Mouse (Mus musculus): ENCODE data around the gene Mal.
"Not testable (repeated sequence)": the region's sequence is repeated elsewhere in the genome, so short reads cannot be mapped to it uniquely, and the experiment has no call there.

The Mal gene

DNA sequence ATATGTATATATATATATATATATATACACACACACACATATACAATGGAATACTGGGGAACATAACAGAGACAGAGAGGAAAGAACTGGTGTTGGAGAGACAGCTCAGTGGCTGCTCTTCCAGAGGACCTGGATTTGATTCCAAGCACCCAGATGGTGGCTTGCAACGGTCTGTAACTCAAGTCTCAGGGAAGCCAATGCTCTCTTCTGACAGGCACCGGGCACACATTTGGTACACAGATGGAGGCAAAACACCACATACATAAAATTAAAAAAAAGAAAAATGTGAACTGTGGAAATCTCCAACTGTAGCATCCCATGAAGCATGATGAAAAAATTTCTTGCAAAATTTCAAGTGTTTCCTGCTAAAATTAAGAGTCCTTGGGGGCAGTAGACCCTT lies 31.7 kb downstream of the Mal start:
- DNase-seq (ENCODE audit: low spot score) = no peak

DNA sequence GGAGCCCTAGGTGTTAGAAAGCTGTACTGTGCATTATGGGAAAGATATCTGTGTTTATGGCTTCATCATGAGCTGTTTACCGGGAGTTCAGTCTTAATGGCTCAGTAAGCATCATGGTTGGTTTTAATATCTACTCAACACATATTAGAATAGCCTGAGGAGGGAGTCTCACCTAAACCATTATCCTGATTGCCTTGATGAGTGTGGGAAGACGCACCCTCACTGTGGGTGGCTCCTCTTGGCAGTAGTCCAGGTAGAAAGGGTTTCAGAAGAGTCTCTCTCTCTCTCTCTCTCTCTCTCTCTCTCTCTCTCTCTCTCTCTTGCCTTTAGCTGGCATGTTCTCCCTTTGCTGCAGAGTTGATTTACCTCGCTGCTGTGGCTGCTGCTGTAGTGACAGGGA lies 34.4 kb downstream of the Mal start:
- DNase-seq (ENCODE audit: low spot score) = no peak

DNA sequence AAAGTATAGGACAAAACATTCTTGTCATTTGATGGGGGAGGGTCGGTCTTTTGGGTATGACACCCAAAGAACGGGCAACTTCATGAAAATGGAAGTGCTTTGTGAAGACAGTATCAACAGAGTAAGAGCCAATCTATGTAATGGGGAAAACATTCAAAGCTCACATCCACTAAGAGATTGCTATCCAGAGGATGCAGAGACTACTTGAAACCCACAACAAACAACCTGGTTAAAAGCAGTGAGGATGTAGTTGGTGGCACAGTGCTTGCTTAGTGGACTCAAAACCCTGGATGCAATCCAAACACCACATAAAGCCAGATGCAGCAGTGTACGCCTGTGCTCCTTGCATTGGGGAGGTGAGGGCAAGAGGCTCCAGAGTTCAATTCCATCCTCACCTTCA lies 37.2 kb downstream of the Mal start:
- no peak for DNase-seq (ENCODE audit: low spot score)

DNA sequence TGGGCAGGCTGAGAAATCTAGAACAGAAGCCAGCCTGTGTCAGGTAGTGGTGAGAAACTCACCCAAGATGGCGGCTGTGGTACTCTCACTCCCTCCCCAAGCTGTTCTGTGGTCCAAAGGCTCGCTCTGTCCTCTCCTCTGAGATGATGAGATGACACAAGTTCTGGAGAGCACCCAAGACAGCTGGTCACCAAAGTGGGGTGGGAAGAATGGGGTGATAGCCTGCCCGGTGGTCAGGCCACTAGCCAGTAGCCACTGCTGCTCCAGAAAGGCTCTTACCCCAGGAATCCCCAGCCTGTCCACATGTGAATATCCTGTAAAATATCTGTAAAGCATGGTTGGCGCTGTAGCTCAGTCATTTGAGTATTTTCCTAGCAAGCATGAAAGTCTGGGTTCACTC lies 44.2 kb downstream of the Mal start:
- DNase-seq (ENCODE audit: low spot score) = no peak

DNA sequence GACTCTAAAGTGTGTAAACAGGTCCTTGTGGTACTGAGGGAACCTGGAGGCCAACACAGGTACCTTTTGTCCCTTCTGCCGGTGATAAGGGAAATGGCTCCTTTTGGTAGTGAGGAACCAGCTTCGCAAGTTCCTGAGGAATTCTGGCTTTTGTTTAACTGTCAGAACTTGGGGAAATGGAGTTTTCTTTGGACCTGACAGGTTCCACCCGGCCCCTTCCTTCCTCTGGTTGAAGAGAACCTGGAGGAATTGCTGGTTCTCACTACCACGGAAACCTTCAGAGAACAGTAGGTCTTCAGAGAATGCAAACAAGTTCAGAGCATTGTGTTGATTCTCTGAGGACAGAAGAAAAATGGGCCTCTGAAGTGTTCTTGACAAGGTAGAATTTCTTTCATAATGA lies 45.1 kb downstream of the Mal start:
- no peak for DNase-seq (ENCODE audit: low spot score)

DNA sequence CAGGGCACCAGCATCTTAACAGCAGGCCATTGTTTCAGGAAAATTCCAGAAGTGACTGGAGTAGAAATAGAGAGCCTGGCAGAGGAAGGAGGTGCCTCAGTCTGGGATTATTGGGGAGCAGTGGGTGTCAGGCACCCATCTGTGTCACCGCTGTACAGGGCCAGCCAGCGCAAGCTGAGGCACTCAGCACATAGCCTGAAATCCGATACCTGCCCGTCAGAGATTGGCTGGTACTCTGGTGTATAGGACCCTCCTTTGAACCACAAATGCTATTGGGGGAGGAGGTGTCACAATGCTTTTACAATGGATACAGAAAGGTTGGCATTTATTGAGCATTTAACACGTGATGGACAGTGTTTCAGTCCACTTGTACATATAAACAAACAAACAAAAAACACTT lies 47.5 kb downstream of the Mal start:
- no peak for DNase-seq (ENCODE audit: low spot score)

DNA sequence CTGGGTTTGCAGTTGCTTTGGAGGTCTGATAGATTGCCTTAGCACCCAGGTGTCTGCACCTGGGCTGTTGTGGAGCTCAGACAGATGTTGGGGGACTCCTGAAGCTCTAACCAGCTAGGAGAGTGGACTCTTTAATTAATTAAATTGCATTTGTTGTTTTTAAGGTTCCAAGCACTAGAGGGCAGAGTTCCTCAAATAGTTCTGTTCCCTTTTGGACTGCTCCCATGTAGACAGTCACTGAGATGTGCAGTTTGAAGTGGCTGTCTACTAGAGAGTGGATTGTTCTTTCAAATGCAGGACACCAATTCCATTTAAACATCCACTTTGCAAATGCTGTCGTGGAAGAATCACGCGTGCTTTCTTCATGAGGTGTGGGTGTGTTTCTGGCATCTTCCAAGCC lies 48.3 kb downstream of the Mal start:
- DNase-seq (ENCODE audit: low spot score) = peak; percentile 43

DNA sequence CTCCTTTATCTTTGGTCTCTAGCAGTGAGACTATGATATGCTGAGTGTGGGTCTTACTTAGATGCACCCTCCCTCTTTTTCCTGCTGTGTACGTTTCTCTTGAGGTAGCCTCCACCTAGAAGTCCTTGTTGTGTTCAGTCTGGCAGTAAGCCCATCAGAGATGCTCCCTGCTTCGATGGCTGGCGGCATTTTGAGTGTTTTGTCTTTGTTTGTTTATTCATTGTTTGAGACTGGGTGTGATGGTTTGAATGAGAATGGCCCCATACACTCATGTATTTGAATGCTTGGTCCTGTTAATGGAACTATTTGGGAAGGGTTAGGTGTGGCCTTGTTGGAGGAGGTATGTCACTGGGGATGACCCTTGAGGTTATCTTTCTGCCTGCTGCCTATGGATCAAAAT lies 51.3 kb downstream of the Mal start:
- DNase-seq (ENCODE audit: low spot score) = no peak

DNA sequence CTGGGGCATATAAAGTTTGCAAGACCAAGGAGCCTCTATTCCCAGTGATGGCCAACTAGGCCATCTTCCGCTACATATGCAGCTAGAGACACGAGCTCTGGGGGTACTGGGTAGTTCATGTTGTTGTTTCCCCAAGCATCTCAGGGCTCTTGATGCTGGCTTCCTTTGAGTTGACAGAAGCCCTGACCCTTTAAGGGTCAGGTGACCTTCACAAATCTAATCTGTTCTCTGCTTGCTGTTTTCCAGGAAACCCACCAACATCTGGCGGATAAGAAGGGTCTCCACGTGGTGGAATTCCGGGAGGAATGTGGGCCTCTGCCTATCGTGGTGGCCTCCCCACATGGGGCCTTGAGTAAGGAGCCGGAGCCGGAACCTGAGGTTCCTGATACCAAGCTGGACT lies 53.1 kb downstream of the Mal start:
- DNase-seq (ENCODE audit: low spot score) = not testable (repeated sequence)

DNA sequence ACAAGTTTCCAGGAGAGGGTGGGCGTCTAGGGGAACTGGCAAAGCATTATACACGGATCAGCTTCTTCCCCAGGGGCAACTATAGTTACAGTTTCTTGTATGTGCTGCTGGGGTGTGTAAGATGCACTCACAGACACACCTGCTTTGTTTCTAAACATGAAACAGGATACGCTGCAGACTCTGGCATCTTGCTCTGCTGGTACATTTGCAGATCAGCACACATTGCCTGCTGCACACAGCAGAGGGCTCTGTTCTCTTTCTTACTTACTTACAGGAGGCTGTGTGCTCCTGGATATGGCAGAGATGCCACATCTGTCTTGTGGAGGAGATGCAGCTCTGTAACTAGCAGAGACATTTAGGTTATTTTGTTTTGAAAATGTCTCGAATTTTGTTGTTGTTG lies 65.7 kb downstream of the Mal start:
- no peak for DNase-seq (ENCODE audit: low spot score)

DNA sequence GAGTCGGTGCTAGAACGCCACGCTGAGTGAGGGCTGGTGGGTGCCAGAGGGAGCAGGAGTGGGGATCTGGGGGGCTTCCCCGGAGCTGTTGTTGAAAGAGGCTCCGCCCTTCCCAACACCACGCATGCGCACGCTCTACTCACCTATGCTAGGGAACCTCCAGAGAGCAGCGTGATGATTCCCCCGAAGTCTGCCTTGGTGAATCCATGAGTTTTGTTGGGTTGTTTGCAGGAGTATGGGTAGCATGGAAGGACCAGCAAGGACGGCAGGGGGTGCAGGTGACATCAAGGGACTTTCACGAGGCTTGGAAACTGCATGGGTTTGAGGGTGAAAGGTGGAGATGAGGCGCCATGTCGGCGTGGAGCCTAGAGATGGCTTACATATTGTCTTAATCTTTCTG lies 66.3 kb downstream of the Mal start:
- no peak for DNase-seq (ENCODE audit: low spot score)

DNA sequence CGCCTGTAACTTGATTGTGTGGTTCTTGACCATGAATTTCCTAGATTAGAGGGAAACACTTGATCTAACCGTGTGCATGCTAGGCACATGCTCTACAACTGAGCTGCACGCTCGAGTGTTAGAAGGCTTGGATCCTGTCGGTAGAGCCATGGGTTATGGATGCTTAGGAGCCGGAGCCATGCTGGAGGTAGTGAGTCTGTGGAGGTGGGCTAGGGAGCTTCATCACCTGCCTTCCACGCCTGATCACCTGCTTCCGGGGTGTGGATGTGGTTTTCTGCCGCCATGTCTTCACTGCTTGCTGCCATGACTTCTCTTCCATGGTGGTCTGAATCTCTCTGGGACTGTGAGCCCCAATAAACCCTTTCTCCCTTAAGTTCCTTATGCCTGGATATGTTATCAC lies 67.6 kb downstream of the Mal start:
- DNase-seq (ENCODE audit: low spot score) = no peak

DNA sequence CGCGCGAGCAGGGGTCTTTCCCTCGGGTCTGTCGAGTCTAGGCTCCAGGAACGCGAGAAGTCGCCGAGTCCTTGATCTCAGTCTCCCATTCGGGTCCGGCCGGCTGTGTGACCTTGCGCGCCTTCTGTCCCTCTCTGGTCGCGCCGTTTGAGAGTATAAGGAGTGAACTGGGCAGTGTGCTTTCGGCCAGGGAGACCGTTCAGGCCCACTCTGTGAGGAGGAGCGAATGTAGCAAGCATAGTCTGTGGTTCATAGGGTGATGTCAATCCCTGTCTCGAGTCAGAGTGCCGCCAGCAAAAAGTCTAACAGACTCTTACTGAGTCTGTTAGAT lies 69.0 kb downstream of the Mal start:
- DNase-seq (ENCODE audit: low spot score) = no peak

DNA sequence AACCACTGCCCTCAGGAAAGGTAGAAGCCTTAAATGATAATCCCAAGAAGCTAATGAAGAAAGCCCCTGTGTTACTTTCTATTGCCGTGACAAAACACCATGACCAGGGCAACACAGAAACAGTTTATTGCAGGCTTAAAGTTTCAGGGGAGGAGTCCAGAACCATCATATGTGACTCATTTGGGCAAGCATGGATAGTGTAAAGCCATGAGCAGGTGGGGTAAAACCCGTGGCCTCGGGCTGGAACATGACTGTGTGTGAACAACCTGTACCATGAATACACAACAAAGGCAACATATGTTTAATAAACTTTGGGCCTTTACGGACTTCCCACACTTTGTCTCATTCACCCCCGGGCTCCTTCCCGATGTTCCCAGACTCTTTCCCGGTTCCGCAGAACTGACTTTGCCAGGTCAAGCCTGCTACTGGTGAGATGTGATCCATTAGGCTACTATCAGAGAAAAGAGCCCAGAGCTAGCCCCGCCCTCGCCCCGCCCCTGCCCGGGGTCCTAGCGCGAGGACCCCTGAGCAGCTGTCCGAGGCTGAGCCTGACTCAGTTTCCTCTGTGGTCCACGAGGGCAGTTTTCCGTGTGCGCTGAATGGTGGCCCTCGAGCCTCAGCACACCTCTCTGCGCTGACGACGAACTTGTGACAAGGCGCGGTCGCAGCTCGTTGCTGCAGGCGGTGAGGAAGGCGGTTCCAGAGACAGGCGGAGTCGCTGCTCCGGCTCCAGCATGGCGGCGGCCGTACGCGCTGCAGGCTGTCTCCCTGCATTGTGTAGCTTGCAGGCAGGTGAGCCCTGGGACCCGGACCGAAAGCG lies 69.6 kb downstream of the Mal start, which contains the start of the genes Zfp661 and Mrps5:
Zfp661 (minus strand) TSS at position 401 of the 820 bp plus-strand sequence.
Mrps5 (plus strand) TSS at position 529 of the 820 bp plus-strand sequence.
- peak; percentile 77 for DNase-seq (ENCODE audit: low spot score)

DNA sequence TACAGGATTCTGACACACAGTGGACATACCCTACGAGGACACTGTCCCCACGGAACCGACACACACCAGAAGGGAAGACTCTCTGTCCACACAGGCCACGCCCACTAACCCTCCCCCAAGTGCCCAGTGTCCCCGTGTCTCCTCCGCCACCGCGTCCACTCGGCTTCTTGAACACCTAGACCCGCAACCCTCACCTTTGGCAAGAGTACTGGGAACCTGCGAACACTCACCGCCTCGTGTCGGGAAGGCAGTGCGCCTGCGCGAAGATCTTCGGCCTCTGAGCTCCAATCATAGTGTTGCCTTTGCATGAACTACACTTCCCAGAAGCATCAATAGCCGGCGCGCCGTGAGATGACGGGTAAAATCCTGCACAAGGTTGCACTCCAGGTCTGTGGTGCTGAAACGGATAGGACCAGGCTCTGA lies 72.0 kb downstream of the Mal start:
- peak; percentile 95 for DNase-seq (ENCODE audit: low spot score)
